Mouse (Mus musculus) embryonic facial prominence, embryonic 13.5 days (tissue): ENCODE data around the gene Uba5. TPM values are rescaled to one million over a fixed set of nuclear protein-coding genes. Genes with fewer than 3 reads are reported as not detected.

Experiments
- ATAC-seq: fragments of 200-750 bp; cut with Nextera tagmentation; 2 replicates; pipeline ENCODE4 v1.8.0; 2017; ENCODE audit warnings: low read depth; ENCODE audit not compliant: insufficient number of reproducible peaks, insufficient read depth, low FRiP score, low TSS enrichment
- H3K27ac ChIP-seq: fragments of 300-500 bp; sonication (generic); 2 replicates; pipeline ENCODE4 v1.5.1; 2015; ENCODE audit warnings: moderate library complexity, mild to moderate bottlenecking, inconsistent platforms
- H3K27me3 ChIP-seq: fragments of 300-500 bp; sonication (generic); 2 replicates; pipeline ENCODE4 v1.6.1; 2015; ENCODE audit warnings: mild to moderate bottlenecking, inconsistent platforms
- H3K36me3 ChIP-seq: fragments of 300-500 bp; sonication (generic); 2 replicates; pipeline ENCODE4 v1.6.1; 2015; ENCODE audit warnings: mild to moderate bottlenecking, inconsistent platforms
- H3K4me1 ChIP-seq: fragments of 300-500 bp; sonication (generic); 2 replicates; pipeline ENCODE4 v1.6.1; 2015; ENCODE audit warnings: inconsistent platforms
- H3K4me2 ChIP-seq: fragments of 300-500 bp; sonication (generic); 2 replicates; pipeline ENCODE4 v1.6.1; 2015; ENCODE audit warnings: moderate library complexity, mild to moderate bottlenecking, inconsistent platforms
- H3K4me3 ChIP-seq: fragments of 300-500 bp; sonication (generic); 2 replicates; pipeline ENCODE4 v1.5.1; 2015; ENCODE audit warnings: mild to moderate bottlenecking, inconsistent platforms
- H3K9ac ChIP-seq: fragments of 300-500 bp; sonication (generic); 2 replicates; pipeline ENCODE4 v1.6.1; 2015; ENCODE audit warnings: mild to moderate bottlenecking, inconsistent platforms
- H3K9me3 ChIP-seq: fragments of 300-500 bp; sonication (generic); 2 replicates; pipeline ENCODE4 v1.6.1; 2016; ENCODE audit warnings: inconsistent platforms
- WGBS: fragments of 180-500 bp; shearing (Covaris S2); methylation state at CpG from one replicate; pipeline ENCODE4 v1.1.7; 2015; ENCODE audit warnings: mixed read lengths; 5-methylcytosine and 5-hydroxymethylcytosine counted together
- polyA plus RNA-seq: library from polyadenylated mRNA; unstranded; fragments of >200 nt; fragmentation: Nextera tagmentation; extraction: Ambion mirVana; gene quantifications from 2 replicates; pipeline ENCODE4 v1.2.1, GENCODE M21; 2015

Uba5 gene
- 64.3 and 65.2 TPM in 2 replicates for polyA plus RNA-seq

- H3K27me3 ChIP-seq: no peaks in the 10 kb centered on the region
Observed at GRCm38 (mm10) chr9:104062430-104063243, at the start of gene Uba5. Gene Uba5 (minus strand): TSS chr9:104063134.

GRCm38 (mm10) chr9:104109151-104109550, 46.2 kb upstream of the Uba5 start:
- Histone ChIP-seq H3K4me3 (no peak overlapping the region), H3K9ac (no peak overlapping the region), H3K4me1 (peaks cover 24% of the 10 kb centered on the region), H3K36me3 (no peaks in the 10 kb centered on the region), H3K27me3 (no peaks in the 10 kb centered on the region), H3K27ac (peak overlapping the region; percentile 73), H3K4me2 (peak overlapping the region; percentile 16; the same call in 1 of the 2 replicates), H3K9me3 (0 out of 2 replicates have a peak, but pooled peaks cover 5% of the 10 kb centered on the region)
- 45% methylated on average over 5 of the region's 5 CpGs for WGBS
- ATAC-seq: no peak

More at GRCm38 (mm10) chr9:104062430-104063243, at the start of gene Uba5:
- Histone ChIP-seq H3K4me2 (peak within 1 kb of the TSS; percentile 86), H3K9me3 (no peaks in the 10 kb centered on the region), H3K36me3 (peaks cover 31% of the 10 kb centered on the region), H3K4me3 (peak within 1 kb of the TSS; percentile 100), H3K27ac (peak within 1 kb of the TSS; percentile 73), H3K4me1 (peaks cover 19% of the 10 kb centered on the region), H3K9ac (peak within 1 kb of the TSS; percentile 93)
- under 1% methylated on average over 59 of the region's 59 CpGs for WGBS
- ATAC-seq: no peak

- WGBS: 59% methylated on average over 2 of the region's 2 CpGs
- no peaks in the 10 kb centered on the region for H3K36me3 ChIP-seq
- H3K27me3 ChIP-seq: no peaks in the 10 kb centered on the region
- H3K9ac ChIP-seq: no peak overlapping the region
- no peak overlapping the region for H3K4me3 ChIP-seq
- H3K27ac ChIP-seq: peak overlapping the region; percentile 73
- peaks cover 22% of the 10 kb centered on the region for H3K4me1 ChIP-seq
- H3K4me2 ChIP-seq: peak overlapping the region; percentile 16; the same call in 1 of the 2 replicates
- no peak for ATAC-seq
- 0 out of 2 replicates have a peak, but pooled peaks cover 5% of the 10 kb centered on the region for H3K9me3 ChIP-seq
Observed at GRCm38 (mm10) chr9:104108571-104109143, 45.7 kb upstream of the Uba5 start.

- Histone ChIP-seq H3K9me3 (0 out of 2 replicates have a peak, but pooled peaks cover 5% of the 10 kb centered on the region), H3K27ac (no peak overlapping the region), H3K4me2 (no peak overlapping the region), H3K36me3 (no peaks in the 10 kb centered on the region), H3K27me3 (no peaks in the 10 kb centered on the region), H3K4me3 (no peak overlapping the region), H3K9ac (no peak overlapping the region), H3K4me1 (peaks cover 19% of the 10 kb centered on the region)
- no peak for ATAC-seq
- 75% methylated on average over 6 of the region's 6 CpGs for WGBS
Observed at GRCm38 (mm10) chr9:104107482-104107881, 44.5 kb upstream of the Uba5 start.

- peaks cover 25% of the 10 kb centered on the region for H3K4me1 ChIP-seq
- no peak for ATAC-seq
- no peak overlapping the region for H3K4me2 ChIP-seq
- H3K9ac ChIP-seq: no peak overlapping the region
- H3K27ac ChIP-seq: no peak overlapping the region
- H3K4me3 ChIP-seq: no peak overlapping the region
- 85% methylated on average over 9 of the region's 9 CpGs for WGBS
- H3K9me3 ChIP-seq: 0 out of 2 replicates have a peak, but pooled peaks cover 4% of the 10 kb centered on the region
- H3K36me3 ChIP-seq: no peaks in the 10 kb centered on the region
- H3K27me3 ChIP-seq: no peaks in the 10 kb centered on the region
Observed at GRCm38 (mm10) chr9:104106930-104107329, 44.0 kb upstream of the Uba5 start.

- Histone ChIP-seq H3K4me2 (no peak overlapping the region), H3K9me3 (no peaks in the 10 kb centered on the region), H3K27ac (no peak overlapping the region), H3K9ac (no peak overlapping the region), H3K4me1 (peaks cover 35% of the 10 kb centered on the region), H3K27me3 (no peaks in the 10 kb centered on the region), H3K36me3 (no peaks in the 10 kb centered on the region), H3K4me3 (no peak overlapping the region)
- WGBS: 87% methylated on average over 2 of the region's 2 CpGs
- no peak for ATAC-seq
Observed at GRCm38 (mm10) chr9:104104986-104105385, 42.1 kb upstream of the Uba5 start.

- no peak overlapping the region for H3K4me2 ChIP-seq
- no peak overlapping the region for H3K4me3 ChIP-seq
- no peak overlapping the region for H3K27ac ChIP-seq
- peaks cover 5% of the 10 kb centered on the region; the same call in 1 of the 2 replicates for H3K36me3 ChIP-seq
- H3K4me1 ChIP-seq: peaks cover 19% of the 10 kb centered on the region
- no peak overlapping the region for H3K9ac ChIP-seq
- ATAC-seq: no peak
- WGBS: 25% methylated on average over 2 of the region's 2 CpGs
- no peaks in the 10 kb centered on the region for H3K9me3 ChIP-seq
- H3K27me3 ChIP-seq: no peaks in the 10 kb centered on the region
Observed at GRCm38 (mm10) chr9:104102901-104103300, 40.0 kb upstream of the Uba5 start.

- no peaks in the 10 kb centered on the region for H3K27me3 ChIP-seq
- H3K9me3 ChIP-seq: no peaks in the 10 kb centered on the region
- ATAC-seq: no peak
- 23% methylated on average over 6 of the region's 6 CpGs for WGBS
- H3K4me1 ChIP-seq: peaks cover 19% of the 10 kb centered on the region
- H3K27ac ChIP-seq: no peak overlapping the region
- no peak overlapping the region for H3K9ac ChIP-seq
- no peak overlapping the region for H3K4me3 ChIP-seq
- peaks cover 5% of the 10 kb centered on the region; the same call in 1 of the 2 replicates for H3K36me3 ChIP-seq
- 0 out of 2 replicates have a peak overlapping the region, but pooled peaks have one; percentile 5 for H3K4me2 ChIP-seq
Observed at GRCm38 (mm10) chr9:104102301-104102700, 39.4 kb upstream of the Uba5 start.

GRCm38 (mm10) chr9:104101458-104101857, 38.5 kb upstream of the Uba5 start:
- H3K4me3 ChIP-seq: no peak overlapping the region
- no peak for ATAC-seq
- no peaks in the 10 kb centered on the region for H3K27me3 ChIP-seq
- 13% methylated on average over 3 of the region's 3 CpGs for WGBS
- H3K4me2 ChIP-seq: no peak overlapping the region
- peaks cover 19% of the 10 kb centered on the region for H3K4me1 ChIP-seq
- no peak overlapping the region for H3K27ac ChIP-seq
- H3K36me3 ChIP-seq: peaks cover 5% of the 10 kb centered on the region; the same call in 1 of the 2 replicates
- H3K9ac ChIP-seq: no peak overlapping the region
- no peaks in the 10 kb centered on the region for H3K9me3 ChIP-seq

- Histone ChIP-seq H3K4me2 (no peak overlapping the region), H3K27me3 (no peaks in the 10 kb centered on the region), H3K9me3 (no peaks in the 10 kb centered on the region), H3K36me3 (peaks cover 5% of the 10 kb centered on the region; the same call in 1 of the 2 replicates), H3K9ac (no peak overlapping the region), H3K4me1 (peaks cover 19% of the 10 kb centered on the region), H3K27ac (no peak overlapping the region), H3K4me3 (no peak overlapping the region)
- 45% methylated on average over 7 of the region's 7 CpGs for WGBS
- ATAC-seq: no peak
Observed at GRCm38 (mm10) chr9:104100822-104101221, 37.9 kb upstream of the Uba5 start.

- Histone ChIP-seq H3K9me3 (no peaks in the 10 kb centered on the region), H3K27me3 (no peaks in the 10 kb centered on the region), H3K36me3 (peaks cover 5% of the 10 kb centered on the region; the same call in 1 of the 2 replicates), H3K4me3 (no peak overlapping the region), H3K4me1 (peaks cover 19% of the 10 kb centered on the region), H3K9ac (no peak overlapping the region), H3K4me2 (no peak overlapping the region), H3K27ac (no peak overlapping the region)
- ATAC-seq: no peak
- 93% methylated on average over 11 of the region's 11 CpGs for WGBS
Observed at GRCm38 (mm10) chr9:104099060-104099459, 36.1 kb upstream of the Uba5 start.
